Mouse (Mus musculus) megakaryocyte progenitor cell, adult 5-6 weeks (primary cell): ENCODE measurements around the gene Isoc2a. TPM values are rescaled to one million over a fixed set of nuclear protein-coding genes. Genes with fewer than 3 reads are reported as not detected.
"Not testable (repeated sequence)": the region's sequence is repeated elsewhere in the genome, so short reads cannot be mapped to it uniquely, and the experiment has no call there.

Experiments used
- ATAC-seq: replicated peaks from 2 replicates; pipeline ENCODE4 v1.8.0; 2016; ENCODE audit warnings: mild to moderate bottlenecking, moderate TSS enrichment, inconsistent platforms; ENCODE audit not compliant: poor library complexity
- total RNA-seq, 2 experiments: library from RNA; stranded (forward) in 1 of 2; stranded (reverse) in 1 of 2; fragments of 157-497, 149-512 nt in 1 of 2; fragments of 200-1000 nt in 1 of 2; gene quantifications; 2 replicates each; pipeline versions ENCODE4 v1.2.3 to v1.2.4; 2015 to 2017

The Isoc2a gene
- total RNA-seq (2015) (2.4 and 3.1 TPM in 2 replicates), total RNA-seq (2017) (7.3 and 8.7 TPM in 2 replicates)

- ATAC-seq = peak; percentile 98
Measured at GRCm38 (mm10) chr7:4876753-4877221, at the start of gene Isoc2a. Gene Isoc2a, plus strand, starts transcription at chr7:4877153.

- no peak for ATAC-seq
Measured at GRCm38 (mm10) chr7:4830476-4830875, 46.5 kb upstream of the Isoc2a start.

- ATAC-seq = 0 out of 2 replicates have a peak, but pooled peaks have one; percentile 10
Measured at GRCm38 (mm10) chr7:4835631-4836327, 41.2 kb upstream of the Isoc2a start.

GRCm38 (mm10) chr7:4836351-4836792 is 40.6 kb upstream of the Isoc2a start:
- peak; percentile 98 for ATAC-seq

- ATAC-seq = no peak
Measured at GRCm38 (mm10) chr7:4837639-4838038, 39.3 kb upstream of the Isoc2a start.

- peak; percentile 20; the same call in 1 of the 2 replicates for ATAC-seq
Measured at GRCm38 (mm10) chr7:4842077-4842476, 34.9 kb upstream of the Isoc2a start.

GRCm38 (mm10) chr7:4842634-4843131 is 34.3 kb upstream of the Isoc2a start:
- peak; percentile 46 for ATAC-seq

GRCm38 (mm10) chr7:4843604-4844244 is 33.2 kb upstream of the Isoc2a start:
- no peak for ATAC-seq

GRCm38 (mm10) chr7:4844245-4844916 is 32.6 kb upstream of the Isoc2a start, which contains the start of gene Shisa7:
Gene Shisa7, minus strand, starts transcription at chr7:4844696.
- ATAC-seq = no peak

GRCm38 (mm10) chr7:4844917-4845309 is 32.0 kb upstream of the Isoc2a start:
- 0 out of 2 replicates have a peak, but pooled peaks have one; percentile 18 for ATAC-seq

GRCm38 (mm10) chr7:4849372-4849771 is 27.6 kb upstream of the Isoc2a start:
- no peak for ATAC-seq

GRCm38 (mm10) chr7:4850621-4851314 is 26.2 kb upstream of the Isoc2a start:
- no peak for ATAC-seq

- ATAC-seq = no peak
Measured at GRCm38 (mm10) chr7:4851315-4851688, 25.7 kb upstream of the Isoc2a start.

GRCm38 (mm10) chr7:4853613-4854012 is 23.3 kb upstream of the Isoc2a start:
- no peak for ATAC-seq

GRCm38 (mm10) chr7:4856508-4856907 is 20.4 kb upstream of the Isoc2a start:
- no peak for ATAC-seq

- ATAC-seq = no peak
Measured at GRCm38 (mm10) chr7:4857321-4857720, 19.6 kb upstream of the Isoc2a start.

- no peak for ATAC-seq
Measured at GRCm38 (mm10) chr7:4859418-4859978, 17.5 kb upstream of the Isoc2a start.

GRCm38 (mm10) chr7:4860926-4861325 is 16.0 kb upstream of the Isoc2a start:
- ATAC-seq = not testable (repeated sequence)

- ATAC-seq = no peak
Measured at GRCm38 (mm10) chr7:4863041-4863440, 13.9 kb upstream of the Isoc2a start.

GRCm38 (mm10) chr7:4863541-4864080 is 13.3 kb upstream of the Isoc2a start:
- ATAC-seq = no peak
